Mouse (Mus musculus) Patski (cell line): ENCODE results near the gene Htatip2. TPM values are rescaled to one million over a fixed set of nuclear protein-coding genes. Genes with fewer than 3 reads are reported as not detected.
A peak's percentile ranks its signal among the peaks of the same experiment; 100 is the strongest.

Source experiments
- ATAC-seq: fragments of 100-300 bp; one replicate; pipeline ENCODE4 v1.8.0; 2021
- CTCF ChIA-PET: fragments of 350-600 bp; sonication (Branson Sonifier 250); formaldehyde crosslinking; loops from one replicate; lab custom pipeline; 2022; ENCODE audit warnings: inconsistent platforms; lab: Charles Lee
- POLR2A ChIA-PET: fragments of 350-600 bp; sonication (Branson Sonifier 250); formaldehyde crosslinking; loops from one replicate; lab custom pipeline; 2022; ENCODE audit warnings: antibody characterized with exemption, inconsistent platforms; lab: Charles Lee
- DNase-seq: peaks from one replicate; pipeline ENCODE4 v3.0.0-alpha.2; 2011; ENCODE audit warnings: low read depth, low spot score
- H3K27me3 ChIP-seq: fragments of 371-371 bp; one replicate; pipeline ENCODE4 v1.5.1; 2021
- CTCF ChIP-seq: fragments of 100-300 bp; IDR thresholded peaks from one replicate; pipeline ENCODE4 v1.5.1; 2021
- in situ Hi-C: fragments of 300-500 bp; cut with MboI; formaldehyde crosslinking; loops from 3 replicates; pipeline ENCODE4 v1.11.1; 2018; ENCODE audit warnings: low pct_unique_long_range_greater_than_20kb, mixed read lengths
- polyA plus RNA-seq: library from polyadenylated mRNA; unstranded; gene quantifications from one replicate; pipeline ENCODE4 v1.2.3, GENCODE M21; 2021

Gene Htatip2
- not detected for polyA plus RNA-seq

DNA sequence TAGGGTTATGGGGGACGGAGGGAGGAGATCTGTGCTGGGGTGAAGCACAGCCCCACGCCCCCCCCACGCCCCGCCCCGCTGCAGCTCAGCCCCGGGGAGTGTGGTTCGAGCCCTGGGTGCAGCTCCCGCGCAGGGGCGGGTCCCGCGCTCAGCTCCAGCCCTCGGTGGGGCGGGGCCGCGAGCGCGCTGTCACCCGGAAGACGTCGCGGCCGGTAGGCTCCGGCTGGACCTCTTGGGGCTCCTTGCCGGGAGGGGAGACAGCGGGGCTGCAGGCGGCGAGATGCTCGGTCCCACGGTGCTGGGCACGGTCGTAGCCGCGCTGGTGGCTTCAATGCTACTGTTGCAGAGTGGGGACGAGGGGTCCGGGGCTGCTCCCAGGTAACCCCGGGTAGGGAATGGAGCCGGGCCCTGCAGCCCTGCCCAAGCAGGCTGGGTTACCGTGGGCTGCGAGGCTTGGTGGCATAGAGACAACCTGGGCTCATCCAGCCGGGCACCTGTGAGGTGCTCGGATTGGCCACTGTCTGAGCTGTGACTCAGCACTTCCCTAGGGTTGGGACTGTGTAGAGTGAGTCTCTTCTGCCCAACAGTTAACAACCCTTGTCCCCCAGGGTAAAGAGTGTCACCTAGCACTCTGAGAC is at the start of gene Htatip2:
Gene Htatip2, plus strand, starts transcription at position 182 of the 638 bp plus-strand sequence.
- no peaks in the 10 kb centered on the region for H3K27me3 ChIP-seq
- DNase-seq (no peak), ATAC-seq (no peak)
- no peak for TF ChIP-seq CTCF
- CTCF ChIA-PET, result interaction anchor here (1.5 kb wide), 1 partner anchor 143 kb away, joined by 6 read pairs; no protein-coding TSS in a partner anchor
- in situ Hi-C loops, result loop anchor here (5.0 kb wide), 2 partner anchors 147 to 292 kb away; no protein-coding TSS in a partner anchor
- POLR2A ChIA-PET, result no interaction called here

DNA sequence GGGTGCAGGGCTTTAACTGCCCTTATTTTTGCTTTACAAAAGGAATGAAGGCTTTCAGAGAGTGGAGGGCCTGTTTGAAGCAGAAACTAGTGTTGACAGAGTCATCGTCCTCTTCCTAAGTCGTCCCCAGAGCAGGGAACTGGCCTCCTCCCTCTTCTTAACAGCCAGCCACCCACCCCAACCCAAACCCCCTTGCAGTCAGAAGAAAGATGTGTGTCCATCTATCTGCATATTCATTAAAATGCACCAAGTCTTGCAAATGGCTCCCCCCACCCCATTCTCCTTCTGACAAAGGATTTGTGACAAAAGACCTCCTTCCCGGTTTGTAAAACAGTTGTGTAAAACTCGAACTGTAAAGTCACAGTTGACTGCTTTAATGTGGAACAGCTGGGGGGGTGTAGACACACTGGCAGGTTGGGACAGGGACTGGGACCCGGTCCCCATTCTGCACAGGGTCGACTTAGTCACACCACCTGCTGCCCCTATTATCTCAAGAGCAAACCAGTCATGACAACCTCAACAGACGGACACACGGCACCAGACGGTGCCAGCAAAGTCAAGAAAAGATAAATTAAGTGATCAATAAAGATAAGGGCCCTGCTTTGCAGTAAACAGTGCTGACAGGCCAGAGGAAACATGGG is 49.4 kb upstream of the Htatip2 start:
- in situ Hi-C loops, result no loop called here
- no peak for TF ChIP-seq CTCF
- POLR2A ChIA-PET, result no interaction called here
- H3K27me3 ChIP-seq, result peaks cover 5% of the 10 kb centered on the region
- ATAC-seq (no peak), DNase-seq (no peak)
- CTCF ChIA-PET, result no interaction called here

- H3K27me3 ChIP-seq, result peaks cover 8% of the 10 kb centered on the region
- no peak for TF ChIP-seq CTCF
- ChIA-PET POLR2A (interaction anchor here (0.6 kb wide), 1 partner anchor 24 kb away, joined by 3 read pairs; no protein-coding TSS in a partner anchor), CTCF (interaction anchor here (1.0 kb wide), 1 partner anchor 13 kb away, joined by 3 read pairs; no protein-coding TSS in a partner anchor)
- ATAC-seq, result no peak
- no peak for DNase-seq
- in situ Hi-C loops, result no loop called here
These were observed 40.8 kb upstream of the Htatip2 start for GRCm38 (mm10) chr7:49717942-49718733.

DNA sequence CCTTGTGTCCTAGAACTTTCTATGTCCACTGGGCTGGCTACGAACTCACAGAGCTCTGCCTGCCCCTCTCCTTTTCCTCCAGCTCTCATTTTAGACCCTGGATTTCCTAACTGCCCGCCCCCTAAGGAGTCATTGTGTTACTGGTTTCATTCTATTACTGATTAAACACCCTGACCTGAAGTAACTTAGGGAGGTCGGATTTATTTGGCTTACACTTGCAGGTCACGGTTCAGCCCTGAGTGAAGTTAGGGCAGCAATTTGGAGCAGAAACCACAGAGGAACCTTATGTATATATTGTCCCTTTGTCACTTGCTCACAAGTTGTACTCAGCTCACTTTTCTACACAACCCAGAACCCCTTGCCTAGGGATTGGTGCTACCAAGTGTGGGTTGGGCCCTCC is 24.6 kb upstream of the Htatip2 start:
- no peaks in the 10 kb centered on the region for H3K27me3 ChIP-seq
- CTCF ChIA-PET, result interaction anchor here (0.8 kb wide), 1 partner anchor 13 kb away, joined by 3 read pairs; no protein-coding TSS in a partner anchor
- no peak for TF ChIP-seq CTCF
- POLR2A ChIA-PET, result no interaction called here
- in situ Hi-C loops, result no loop called here
- no peak for ATAC-seq
- no peak for DNase-seq

DNA sequence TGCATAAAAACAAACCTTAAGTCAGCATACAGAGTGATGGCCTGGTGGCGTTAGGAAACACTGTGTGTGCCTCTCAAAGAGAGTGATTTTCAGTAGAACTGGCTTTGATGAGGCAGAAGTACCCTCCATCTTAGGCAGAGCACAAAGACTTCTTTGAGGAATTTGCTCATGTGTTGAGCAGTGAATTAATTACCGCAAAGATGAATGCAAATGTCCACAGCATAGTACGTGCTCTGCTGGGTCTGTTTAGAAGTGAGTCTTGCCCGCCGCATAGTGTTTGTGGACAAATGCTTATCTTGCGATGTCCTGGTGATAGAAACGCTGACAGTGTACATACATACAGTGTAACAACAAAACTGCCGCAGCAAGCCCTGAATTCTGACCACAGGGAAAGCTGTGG is 19.5 kb upstream of the Htatip2 start:
- no peak for ATAC-seq
- POLR2A ChIA-PET, result no interaction called here

GRCm38 (mm10) chr7:49741474-49741873 is 17.4 kb upstream of the Htatip2 start:
- ChIA-PET CTCF (interaction anchor here (1.6 to 1.9 kb wide), 2 partner anchors 9 to 12 kb away, joined by 4 to 7 read pairs; no protein-coding TSS in a partner anchor), POLR2A (no interaction called here)
- ATAC-seq (no peak), DNase-seq (no peak)
- TF ChIP-seq CTCF, result no peak
- H3K27me3 ChIP-seq, result peaks cover 7% of the 10 kb centered on the region
- in situ Hi-C loops, result no loop called here

More for the DNA sequence above, 19.5 kb upstream of the Htatip2 start:
- peaks cover 7% of the 10 kb centered on the region for H3K27me3 ChIP-seq
- no peak for TF ChIP-seq CTCF
- in situ Hi-C loops, result no loop called here
- DNase-seq, result no peak
- CTCF ChIA-PET, result no interaction called here

GRCm38 (mm10) chr7:49741923-49742322 is 17.0 kb upstream of the Htatip2 start:
- in situ Hi-C loops, result no loop called here
- ChIA-PET CTCF (interaction anchor here (1.0 to 1.9 kb wide), 3 partner anchors 9 to 77 kb away, joined by 3 to 7 read pairs (median 4); no protein-coding TSS in a partner anchor), POLR2A (no interaction called here)
- no peak for TF ChIP-seq CTCF
- no peak for DNase-seq
- H3K27me3 ChIP-seq, result peaks cover 7% of the 10 kb centered on the region
- no peak for ATAC-seq

- in situ Hi-C loops, result no loop called here
- ChIA-PET CTCF (interaction anchor here (0.6 to 9.3 kb wide), 6 partner anchors 11 to 283 kb away, joined by 3 to 178 read pairs (median 6); no protein-coding TSS in a partner anchor), POLR2A (no interaction called here)
- DNase-seq (no peak), ATAC-seq (peak; percentile 54)
- no peaks in the 10 kb centered on the region for H3K27me3 ChIP-seq
- TF ChIP-seq CTCF, result peak; percentile 84
These were observed 7.8 kb upstream of the Htatip2 start for GRCm38 (mm10) chr7:49751148-49751547.

- DNase-seq, result no peak
- ChIA-PET POLR2A (no interaction called here), CTCF (interaction anchor here (0.6 to 9.3 kb wide), 13 partner anchors 9 to 284 kb away, joined by 3 to 178 read pairs (median 6); no protein-coding TSS in a partner anchor)
- TF ChIP-seq CTCF, result peak; percentile 78
- ATAC-seq, result no peak
- H3K27me3 ChIP-seq, result no peaks in the 10 kb centered on the region
- in situ Hi-C loops, result no loop called here
These were observed 6.0 kb upstream of the Htatip2 start for GRCm38 (mm10) chr7:49752730-49753506.
